Comparison of ENCODE assay signal across 30 mouse cellular contexts in the genomic region with DNA sequence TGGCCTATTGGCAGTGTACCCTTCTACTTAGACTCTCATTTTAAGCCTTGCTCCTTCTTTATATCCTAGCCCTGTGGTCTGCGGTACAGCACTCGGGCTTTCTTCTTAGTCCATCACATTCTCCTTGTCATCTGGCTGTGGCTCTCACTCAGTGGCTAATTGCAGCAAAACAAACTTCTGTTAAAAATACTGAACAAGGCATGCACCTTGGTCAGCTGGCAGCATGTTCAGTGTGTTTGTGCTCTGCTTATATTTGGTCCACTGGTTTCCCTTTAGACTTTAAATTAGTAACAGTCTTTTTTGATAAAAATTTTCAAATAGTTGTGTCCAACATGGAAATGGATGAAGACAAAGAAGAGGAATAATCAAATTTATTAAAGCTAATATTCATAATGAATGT.
"Had no signal": no experiment of that assay in that cellular context is flagged by ENCODE, and none has a peak within 500 bp of the region (broad histone marks: within the 10 kb centered on the region; RNA-seq: fewer than 3 reads in every experiment).

No protein-coding gene starts in this region.

- H3K36me3 ChIP-seq: heart, embryonic 15.5 days; hindbrain, embryonic 15.5 days; intestine, embryonic 15.5 days had no signal

- DNase-seq: heart, postnatal 10 days; heart, postnatal 14 days; heart, postnatal 36 days; heart, postnatal 4 days; kidney, adult 18-20 months; kidney, postnatal 10 days; kidney, postnatal 14 days; kidney, postnatal 4 days; layer of hippocampus, adult 9-11 months; layer of hippocampus, postnatal 36 days had no signal

- ATAC-seq: hindbrain, embryonic 16.5 days; hindbrain, postnatal 0 days; inflammation-experienced regulatory T-cells, adult 6 months; intestine, embryonic 15.5 days; intestine, embryonic 16.5 days; intestine, postnatal 0 days had no signal

- H3K9me3 ChIP-seq: heart, embryonic 10.5 days; heart, embryonic 13.5 days; heart, embryonic 15.5 days; hindbrain, embryonic 12.5 days; intestine, embryonic 15.5 days; kidney, embryonic 15.5 days had no signal

- H3K27ac ChIP-seq: heart, embryonic 10.5 days; heart, embryonic 13.5 days; heart, embryonic 15.5 days; hindbrain, embryonic 10.5 days; hindbrain, embryonic 12.5 days; hindbrain, embryonic 13.5 days; hindbrain, embryonic 14.5 days; hindbrain, embryonic 15.5 days; hindbrain, postnatal 0 days; intestine, embryonic 15.5 days; kidney, embryonic 15.5 days; kidney, postnatal 0 days; layer of hippocampus, adult 2 months; left cerebral cortex, adult 2 months had no signal

- H3K9ac ChIP-seq: heart, embryonic 12.5 days; heart, embryonic 13.5 days; heart, embryonic 15.5 days; hindbrain, embryonic 12.5 days; hindbrain, embryonic 13.5 days; hindbrain, embryonic 14.5 days; hindbrain, embryonic 15.5 days; intestine, embryonic 15.5 days; kidney, embryonic 15.5 days had no signal

- H3K4me3 ChIP-seq: heart, embryonic 10.5 days; heart, embryonic 12.5 days; heart, embryonic 13.5 days; heart, embryonic 15.5 days; hindbrain, embryonic 10.5 days; hindbrain, embryonic 12.5 days; hindbrain, embryonic 13.5 days; hindbrain, embryonic 15.5 days; intestine, embryonic 15.5 days; kidney, embryonic 15.5 days; layer of hippocampus, adult 2 months; left cerebral cortex, adult 2 months had no signal

- H3K27me3 ChIP-seq: heart, embryonic 12.5 days; heart, embryonic 13.5 days; heart, embryonic 15.5 days; hindbrain, embryonic 12.5 days; hindbrain, embryonic 13.5 days; hindbrain, embryonic 15.5 days; intestine, embryonic 15.5 days; kidney, embryonic 15.5 days had no signal

- H3K4me2 ChIP-seq: heart, embryonic 11.5 days; heart, embryonic 12.5 days; heart, embryonic 13.5 days; heart, embryonic 15.5 days; hindbrain, embryonic 12.5 days; hindbrain, embryonic 13.5 days; hindbrain, embryonic 14.5 days; hindbrain, embryonic 15.5 days; intestine, embryonic 15.5 days; kidney, embryonic 15.5 days had no signal

- H3K4me1 ChIP-seq: hindbrain, embryonic 10.5 days had no signal
